Mouse (Mus musculus): ENCODE data around the gene Iffo2.
"Not testable (repeated sequence)": the region's sequence is repeated elsewhere in the genome, so short reads cannot be mapped to it uniquely, and the experiment has no call there.

Iffo2 gene

DNA sequence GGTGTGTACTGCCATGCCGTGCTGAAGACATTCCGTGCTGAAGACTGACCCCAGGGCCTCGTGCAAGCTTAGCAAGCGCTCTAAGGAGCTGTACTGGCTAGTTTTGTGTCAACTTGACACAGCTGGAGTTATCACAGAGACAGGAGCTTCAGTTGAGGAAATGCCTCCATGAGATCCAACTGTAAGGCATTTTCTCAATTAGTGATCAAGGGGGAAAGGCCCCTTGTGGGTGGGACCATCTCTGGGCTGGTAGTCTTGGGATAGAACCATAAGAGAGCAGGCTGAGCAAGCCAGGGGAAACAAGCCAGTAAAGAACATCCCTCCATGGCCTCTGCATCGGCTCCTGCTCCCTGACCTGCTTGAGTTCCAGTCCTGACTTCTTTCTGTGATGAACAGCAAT is at the start of gene Iffo2:
TSS of gene Iffo2 (plus strand) at position 301 of the 400 bp plus-strand sequence.
- not testable (repeated sequence) for DNase-seq

DNA sequence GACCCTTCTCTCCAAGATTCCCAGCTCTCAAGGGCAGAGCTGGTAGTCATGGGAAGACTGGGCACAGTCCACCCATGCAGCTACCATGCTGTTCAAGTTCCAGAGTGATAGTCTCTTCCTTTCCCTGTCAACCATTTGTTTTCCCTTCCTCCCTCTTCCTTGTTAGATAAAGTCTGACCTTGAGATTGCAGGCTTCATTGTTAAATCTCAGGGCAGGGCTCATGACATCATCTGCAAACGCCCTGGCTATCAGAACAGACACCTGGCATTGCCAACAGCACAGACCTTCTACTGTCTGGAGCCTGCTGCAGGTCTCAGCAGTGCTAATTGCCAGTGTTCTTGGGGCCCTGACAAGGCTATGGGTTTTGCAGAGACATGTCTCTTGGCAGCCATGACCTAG is 48.9 kb upstream of the Iffo2 start:
- no peak for DNase-seq

DNA sequence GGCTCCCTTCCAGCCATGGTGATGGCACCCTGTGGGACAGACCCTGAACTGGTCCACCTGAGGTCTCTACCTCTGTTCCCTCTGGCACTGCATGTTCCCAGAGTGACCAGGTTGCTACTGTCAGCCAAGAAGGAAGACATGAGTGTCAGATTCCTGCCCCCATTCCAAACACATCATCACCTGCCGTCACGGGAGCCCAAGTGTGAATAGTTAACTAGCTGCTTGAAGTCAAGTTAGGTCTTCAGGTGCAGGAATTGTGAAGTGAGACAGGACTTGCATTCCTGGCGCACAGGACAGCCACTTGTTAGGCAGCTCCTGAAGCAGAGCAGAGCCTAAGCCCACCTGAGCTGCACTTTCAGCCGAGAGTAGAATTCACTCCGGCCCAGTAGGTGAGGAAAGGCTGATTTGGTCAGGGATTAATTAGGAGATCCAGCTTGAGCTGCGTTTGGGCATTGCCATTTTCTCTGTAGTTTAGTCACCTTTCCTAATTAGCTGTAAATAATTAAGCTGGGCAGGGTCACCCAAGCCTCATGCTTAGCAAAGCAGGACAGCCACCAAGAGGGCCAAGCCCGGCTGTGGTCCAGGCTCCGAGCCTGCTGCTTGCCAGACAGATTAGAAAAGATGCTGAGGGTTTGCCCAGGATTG is 46.8 kb upstream of the Iffo2 start:
- no peak for DNase-seq

DNA sequence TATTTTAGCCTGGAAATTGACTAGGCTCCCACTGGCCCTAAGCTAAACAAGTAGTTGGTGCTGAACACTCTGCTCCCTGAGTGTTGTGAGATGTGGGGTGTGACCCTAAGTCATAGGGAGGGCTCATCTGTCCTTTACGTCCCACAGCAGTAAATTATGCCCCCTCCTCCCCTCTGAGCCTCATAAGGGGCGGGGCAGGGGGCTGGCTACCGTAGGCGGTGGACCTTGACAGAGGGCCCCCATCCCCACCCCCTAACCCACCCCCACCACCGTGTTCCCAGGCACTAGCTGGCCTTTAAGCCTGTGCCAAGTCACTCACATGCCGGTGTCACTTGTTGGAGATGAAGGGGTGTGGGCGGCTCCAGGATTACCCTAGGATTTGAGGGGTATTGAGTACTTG is 45.9 kb upstream of the Iffo2 start:
- DNase-seq, result no peak

DNA sequence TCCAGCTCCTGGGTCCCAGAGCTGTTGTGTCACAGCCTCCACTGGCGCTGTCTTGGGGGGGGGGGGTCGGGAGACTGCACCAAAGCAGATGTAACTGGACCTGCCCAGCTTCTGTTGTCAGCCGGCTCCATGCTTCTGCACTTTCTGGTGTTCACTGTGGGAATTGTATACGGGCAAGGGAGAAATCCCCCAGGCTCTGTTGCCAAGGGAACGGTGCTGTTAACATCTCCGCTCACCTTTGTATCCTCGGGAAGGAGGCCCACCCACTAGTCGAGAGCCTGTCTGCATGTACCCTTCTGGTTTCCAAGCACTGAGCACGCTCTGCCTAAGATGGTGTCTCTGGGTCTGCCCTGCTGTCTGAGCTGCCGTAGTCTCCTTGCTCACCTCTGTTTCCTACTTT is 43.3 kb upstream of the Iffo2 start:
- no peak for DNase-seq

DNA sequence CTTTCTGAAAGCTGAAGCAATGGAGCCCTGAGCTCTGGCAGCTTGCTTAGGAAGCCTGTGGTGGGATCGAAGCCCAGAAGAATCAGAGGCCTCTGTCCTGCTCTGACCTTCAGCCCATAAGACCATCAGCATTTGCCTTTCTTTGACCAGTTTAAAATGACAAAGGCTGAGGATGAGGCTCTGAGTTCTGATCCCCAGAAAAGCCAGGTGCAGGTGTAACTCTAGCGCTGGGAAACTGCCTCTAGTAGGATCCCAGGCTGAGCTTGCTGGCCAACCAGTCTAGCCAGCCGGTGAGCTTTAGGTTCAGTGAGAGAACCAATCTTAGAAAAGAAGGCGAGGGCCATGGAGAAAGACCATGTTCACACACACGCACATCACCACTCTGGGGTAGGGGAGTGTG is 42.0 kb upstream of the Iffo2 start:
- no peak for DNase-seq

DNA sequence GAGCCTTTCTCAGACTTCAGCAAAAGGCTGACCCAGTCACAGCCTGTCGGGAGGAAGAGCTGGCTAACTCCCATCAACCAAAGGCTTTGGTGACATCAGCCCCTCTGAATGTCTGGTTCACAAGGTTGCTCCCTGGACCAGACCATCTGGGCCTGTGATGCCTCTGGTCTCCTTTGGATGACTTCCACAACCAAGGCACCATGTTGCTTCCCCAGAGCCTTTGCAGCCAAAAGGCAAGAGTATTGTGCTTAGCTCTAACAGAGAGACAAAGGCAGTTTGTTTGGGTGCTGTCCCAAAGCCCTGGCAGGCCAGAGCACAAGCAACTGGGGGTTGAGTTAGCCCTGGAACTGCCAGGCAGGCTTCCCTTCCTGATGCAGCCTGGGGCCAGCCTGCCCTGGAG is 40.4 kb upstream of the Iffo2 start:
- DNase-seq, result no peak

DNA sequence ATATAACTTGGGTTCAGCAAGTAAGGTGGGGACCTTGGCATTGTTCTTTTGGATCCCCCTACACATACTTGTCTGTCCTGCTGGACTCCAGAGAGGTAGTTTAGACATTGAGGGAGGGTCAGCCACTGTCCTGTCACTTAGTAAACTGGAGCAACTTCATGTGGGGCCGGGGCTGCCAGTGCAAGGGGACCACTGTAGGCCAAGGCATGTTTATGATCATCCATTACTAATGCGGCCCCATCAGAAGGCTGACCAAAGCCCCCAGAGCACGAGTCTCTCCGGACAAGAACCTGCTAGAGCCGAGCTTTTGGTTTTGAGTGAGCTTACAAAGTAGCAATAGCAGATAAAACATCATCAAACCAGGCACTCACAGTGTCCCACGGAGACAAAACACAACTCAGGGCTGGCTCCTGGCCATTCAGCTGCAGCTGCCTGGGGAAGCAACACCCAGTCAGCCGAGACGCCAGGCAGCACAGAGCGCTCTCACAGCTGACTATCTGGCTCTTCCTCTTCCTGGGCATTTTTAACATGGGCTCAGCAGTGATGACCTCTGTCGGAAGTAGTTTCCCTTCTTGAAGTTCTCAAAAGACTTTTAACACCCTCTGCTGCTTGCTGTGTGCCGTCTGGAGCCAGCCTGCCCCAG is 39.8 kb upstream of the Iffo2 start:
- DNase-seq, result peak; percentile 22 to 23

DNA sequence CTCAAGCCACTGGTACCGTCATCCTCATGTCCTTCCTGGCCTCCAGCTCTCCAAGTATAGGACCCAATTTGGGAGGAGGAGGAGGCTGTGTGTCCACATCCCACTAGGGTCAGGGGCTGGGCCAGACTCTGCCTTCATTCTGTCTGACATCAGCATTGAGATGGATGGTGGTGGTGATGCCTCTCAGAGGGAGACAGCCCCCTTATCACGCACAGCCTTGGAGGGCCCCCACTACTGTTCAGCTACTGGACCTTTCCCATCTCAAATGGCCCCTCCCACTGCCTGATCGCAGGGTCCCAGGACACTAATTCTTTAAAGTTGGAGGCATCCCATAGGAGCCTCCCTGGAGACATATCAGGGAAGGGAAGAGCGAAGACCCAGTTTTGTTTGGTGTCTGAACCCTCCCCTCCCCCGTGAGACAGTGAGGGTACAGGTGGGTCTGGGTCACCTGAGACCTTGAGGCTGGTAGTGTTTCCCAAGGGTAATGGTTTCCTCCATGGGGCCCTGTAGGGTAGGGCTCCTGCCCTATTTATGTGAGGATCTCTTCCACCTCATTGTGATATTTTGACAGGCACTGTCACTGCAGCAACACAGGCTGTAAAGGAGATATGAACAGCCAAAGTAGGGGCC is 38.7 kb upstream of the Iffo2 start:
- no peak for DNase-seq

DNA sequence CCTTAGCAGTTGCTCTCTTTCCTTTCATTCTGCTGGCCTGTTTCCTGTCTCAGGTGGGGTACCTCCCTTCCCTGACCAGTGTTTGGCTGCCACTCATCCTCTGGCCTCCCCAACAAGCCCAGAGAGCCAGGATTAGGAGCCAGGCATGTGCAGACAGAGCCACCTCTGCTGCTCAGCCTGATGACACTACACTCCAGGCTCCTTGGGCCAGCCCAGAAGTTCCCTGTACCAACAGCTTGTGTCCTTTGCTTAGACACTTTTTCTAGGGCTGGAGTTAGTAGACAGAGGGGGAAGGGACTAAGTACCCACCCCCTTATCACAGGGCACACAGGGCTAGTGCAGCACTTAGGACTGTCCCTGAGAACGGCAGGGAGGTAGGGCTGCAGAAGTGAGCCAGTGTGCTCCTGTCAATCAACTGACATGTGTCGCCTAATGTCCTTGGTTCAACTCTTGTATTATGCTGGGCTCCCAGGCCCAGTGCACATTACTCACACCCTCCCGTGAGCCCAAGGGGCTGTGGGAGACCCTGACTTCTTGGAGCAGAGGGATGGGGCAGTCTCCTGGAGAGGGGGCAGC is 38.0 kb upstream of the Iffo2 start:
- DNase-seq, result no peak

DNA sequence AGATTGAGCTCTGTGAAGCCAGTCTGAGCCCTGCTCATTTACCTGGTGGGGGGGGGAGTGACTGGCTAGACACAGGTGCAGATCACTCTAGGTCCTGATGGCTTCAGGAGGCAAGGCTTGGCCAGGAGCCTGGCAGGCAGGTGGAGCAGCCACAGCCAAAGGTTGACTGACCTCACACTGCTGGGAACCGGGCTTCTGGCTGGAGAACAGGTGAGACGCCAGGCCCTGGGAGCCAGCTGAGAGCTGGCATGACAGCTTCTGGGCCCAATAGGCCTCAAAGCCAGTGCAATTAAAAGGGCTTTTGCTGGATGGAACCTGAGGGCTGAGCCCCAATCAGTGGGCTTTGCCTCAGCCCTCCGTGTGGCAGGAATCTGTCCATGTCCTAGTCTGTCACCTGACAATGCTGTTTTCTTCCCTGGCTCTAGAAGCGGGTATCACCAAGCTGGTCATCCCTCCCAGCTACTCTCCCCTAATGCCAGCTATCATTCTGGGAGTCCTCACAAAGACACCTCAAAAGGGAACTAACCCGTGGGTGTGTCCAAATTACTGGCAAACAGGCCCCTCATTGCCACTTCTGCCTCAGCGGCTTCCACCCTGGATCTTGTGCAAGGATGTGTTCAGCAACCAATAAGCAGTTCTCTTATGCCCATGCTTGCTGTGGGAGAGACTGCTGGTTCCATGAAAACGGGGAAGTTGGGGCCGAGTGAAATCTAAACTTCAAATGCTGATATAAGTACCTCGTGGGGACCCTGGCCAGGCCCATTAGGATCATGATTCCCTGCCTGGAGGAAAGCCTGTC is 36.9 kb upstream of the Iffo2 start:
- peak; percentile 62 to 64 for DNase-seq

DNA sequence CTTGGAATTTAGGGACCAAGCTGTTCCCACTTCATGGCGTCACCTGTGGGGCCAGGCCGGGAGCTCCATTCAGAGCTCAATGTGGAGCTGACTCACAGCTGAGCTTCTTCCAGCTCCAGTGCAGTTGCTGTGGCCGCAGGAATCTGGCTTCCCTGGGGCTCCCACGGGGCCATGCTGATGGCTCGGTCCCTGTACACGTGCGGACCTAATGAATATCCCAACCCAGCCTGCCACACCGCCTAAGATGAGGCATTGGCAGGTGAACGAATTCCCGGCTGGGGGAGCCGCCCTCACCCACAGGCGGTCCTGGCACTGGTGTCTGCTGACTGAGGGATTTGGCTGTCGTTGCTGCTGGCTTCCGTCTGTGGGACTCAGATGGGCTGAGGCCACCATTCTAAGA is 29.5 kb upstream of the Iffo2 start:
- DNase-seq, result no peak

DNA sequence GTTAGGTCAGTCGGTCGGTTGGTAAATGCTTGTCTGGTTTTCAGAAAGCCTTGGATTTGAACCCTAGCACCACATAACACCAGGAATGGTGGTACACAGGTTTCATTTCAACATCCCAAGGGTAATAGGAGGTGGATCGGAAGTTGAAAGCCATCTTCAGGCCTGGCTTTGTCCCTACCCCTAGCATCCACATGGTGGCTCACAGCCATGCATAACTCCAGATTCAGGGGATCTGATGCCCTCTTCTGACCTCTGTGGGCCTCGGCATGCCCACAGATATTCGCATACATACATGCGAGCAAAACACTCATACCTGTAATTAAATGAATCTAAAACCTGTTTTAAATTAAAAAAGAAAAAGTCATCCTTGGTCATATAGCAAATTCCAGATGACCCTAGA is 28.6 kb upstream of the Iffo2 start:
- no peak for DNase-seq

DNA sequence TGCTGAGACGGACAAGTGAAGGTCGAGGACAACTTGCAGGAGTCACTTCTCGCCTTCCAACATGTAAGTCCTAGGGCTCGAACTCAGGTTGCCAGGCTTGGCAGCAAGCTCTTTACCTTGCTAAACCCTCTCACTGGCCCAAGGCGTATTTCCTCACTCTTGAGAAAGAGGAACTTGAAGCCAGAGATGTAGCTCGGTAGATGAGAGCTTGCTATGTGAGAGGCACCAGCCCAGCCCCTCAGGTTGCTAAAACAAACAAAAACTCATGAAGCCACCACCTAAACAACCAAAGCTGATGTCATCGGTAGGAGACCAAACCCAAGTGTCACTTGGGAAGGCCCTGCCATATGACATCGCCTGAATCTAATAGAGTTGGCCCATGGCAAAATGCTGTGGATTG is 26.4 kb upstream of the Iffo2 start:
- DNase-seq, result no peak

DNA sequence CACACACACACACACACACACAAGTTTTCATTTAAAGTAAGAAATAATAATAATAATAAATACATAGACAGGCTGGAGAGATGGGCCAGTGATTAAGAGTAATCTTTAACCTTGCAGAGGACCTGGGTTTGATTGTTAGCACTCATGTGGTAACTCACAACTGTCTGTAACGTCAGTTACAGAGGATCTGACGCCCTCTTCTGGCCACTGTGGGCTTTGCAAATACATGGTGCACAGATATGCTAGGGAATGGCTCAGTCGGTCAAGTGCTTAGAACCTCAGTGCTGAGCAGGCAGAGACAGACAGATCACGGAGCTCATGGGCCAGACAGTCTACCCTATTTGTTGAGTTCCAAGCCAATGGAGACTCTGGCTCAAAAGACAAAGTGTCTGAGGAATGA is 24.6 kb upstream of the Iffo2 start:
- no peak for DNase-seq

DNA sequence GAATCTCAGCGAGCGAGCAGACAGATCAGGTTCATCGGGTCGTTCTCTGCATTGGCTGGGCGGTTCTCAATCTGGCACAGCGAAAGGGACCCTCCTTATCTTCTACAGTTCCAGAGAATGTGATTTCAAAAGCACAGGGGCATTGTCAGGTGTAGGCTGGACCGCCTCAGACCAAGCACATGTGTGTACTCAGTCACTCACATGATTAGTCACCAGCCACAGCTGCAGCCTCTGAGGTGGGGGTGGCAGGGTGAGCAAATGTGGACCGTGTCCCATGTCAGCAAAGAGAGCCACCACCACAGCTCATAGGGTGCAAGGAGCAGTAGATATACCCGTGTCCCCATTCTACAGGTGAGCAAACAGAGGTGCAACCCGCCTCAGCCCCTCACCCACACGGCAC is 23.6 kb upstream of the Iffo2 start:
- no peak for DNase-seq

DNA sequence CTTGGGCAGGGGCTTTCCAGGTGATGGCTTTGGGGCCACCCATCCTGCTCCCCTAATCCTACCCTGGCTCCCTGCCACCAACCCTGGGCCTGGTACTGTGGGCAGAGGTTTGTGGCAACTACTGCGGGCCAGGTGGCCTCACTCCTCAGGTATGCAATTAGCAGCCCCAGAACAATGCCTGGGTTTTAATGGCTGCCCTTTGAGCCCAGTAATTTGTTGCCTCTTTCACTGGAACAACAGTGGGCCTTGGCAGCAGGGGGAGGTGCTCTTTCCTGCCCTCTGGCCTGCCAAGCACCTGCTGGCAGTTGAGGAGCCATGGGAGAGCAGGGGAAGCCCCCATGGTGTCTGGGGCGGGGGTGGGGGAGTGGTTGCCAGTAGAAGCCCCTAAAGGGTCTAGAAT is 21.3 kb upstream of the Iffo2 start:
- no peak for DNase-seq

DNA sequence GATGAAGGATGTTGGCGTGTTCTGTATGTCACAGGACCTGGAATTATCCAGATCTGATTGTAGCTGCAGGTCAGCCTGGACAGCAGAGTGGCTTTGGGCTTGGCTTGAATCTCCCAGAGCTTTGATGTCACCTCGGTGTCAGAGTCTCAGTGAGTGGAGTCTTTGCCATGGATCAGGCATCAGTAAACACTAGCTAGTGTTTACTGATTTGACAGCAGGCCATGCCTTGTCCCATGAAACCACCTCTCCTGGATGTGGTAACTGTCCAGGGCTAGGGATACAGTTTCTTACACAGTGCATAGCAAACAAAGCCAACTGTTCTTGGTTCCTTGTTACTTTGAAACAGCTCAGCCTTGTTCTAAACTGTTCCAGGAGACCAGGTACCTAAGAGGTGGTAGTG is 18.8 kb upstream of the Iffo2 start:
- DNase-seq, result no peak

DNA sequence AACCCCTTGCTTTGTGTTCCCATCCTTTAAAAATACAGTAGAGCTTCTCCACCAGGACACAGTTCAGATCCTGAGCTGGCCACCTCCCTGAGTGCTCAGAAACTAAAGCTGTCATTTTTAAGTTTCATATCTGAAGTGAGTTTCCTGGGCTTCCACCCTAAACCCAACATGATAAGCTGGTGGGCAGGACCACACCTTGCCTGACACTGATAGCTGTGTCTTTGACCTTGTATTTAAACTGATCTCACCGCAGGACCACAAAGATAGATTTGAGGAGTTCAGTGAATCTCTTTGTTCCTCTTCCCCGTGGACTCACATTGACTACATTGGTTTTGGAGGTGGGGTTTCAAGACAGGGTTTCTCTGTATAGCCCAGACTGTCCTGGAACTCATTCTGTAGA is 17.4 kb upstream of the Iffo2 start:
- DNase-seq, result no peak

DNA sequence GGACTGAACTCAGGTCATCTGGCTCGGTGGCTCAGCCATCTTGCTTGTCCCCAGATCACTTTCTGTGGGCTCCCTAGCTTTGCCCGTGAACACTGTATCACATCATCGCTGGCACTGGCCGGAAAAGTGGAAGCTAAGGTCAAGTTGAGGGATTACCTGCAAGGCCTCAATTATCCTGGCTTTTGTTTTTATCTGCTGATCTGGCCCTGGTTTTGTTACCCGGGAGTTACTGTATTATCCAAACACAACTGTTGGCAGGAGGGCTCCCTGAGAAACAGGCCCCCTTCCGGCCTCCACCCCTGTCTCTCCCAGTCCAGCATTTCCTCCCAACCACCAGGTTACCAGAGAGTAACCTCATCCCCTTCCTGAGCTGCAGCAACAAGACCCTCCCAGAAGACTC is 11.1 kb upstream of the Iffo2 start:
- DNase-seq, result no peak

DNA sequence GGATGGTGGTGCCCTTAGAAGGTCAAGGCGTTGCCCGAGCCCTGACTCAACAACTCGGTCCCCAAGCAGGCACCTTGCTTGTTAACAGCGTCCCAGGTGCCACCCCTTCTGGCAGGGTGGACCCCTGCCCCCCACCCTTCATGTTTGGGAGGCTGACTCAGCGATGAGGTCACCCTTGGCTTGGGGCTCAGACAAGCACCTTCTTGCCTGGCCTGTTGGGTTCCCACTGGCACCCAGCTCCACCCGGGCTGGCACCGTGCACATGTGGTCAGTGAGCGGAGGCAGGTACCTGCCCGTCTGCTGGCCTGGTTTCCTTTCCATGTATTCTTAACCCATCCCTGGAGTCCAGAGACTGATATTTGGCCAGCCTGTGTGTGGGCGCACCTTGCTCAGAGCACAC is 8.4 kb upstream of the Iffo2 start:
- no peak for DNase-seq

DNA sequence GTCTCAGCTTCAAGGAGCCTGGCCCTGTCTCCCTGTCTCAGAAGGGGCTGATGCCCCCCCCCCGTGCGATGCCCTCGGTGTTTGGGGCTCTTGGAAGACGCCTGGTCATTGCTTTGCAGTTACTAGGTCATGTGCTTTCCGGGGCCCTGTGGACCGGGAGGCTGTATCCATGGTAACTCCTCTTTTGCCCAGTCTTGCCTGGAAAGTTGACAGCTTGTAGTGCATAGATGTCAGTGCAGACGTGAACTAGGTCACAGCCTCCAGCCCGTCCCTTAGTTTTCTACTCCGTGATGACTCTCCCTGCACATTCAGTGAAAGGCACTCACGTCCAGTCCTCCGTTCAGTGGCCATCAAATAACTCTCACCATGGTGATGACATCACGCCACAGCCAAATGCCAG is 3.9 kb upstream of the Iffo2 start:
- DNase-seq, result no peak

DNA sequence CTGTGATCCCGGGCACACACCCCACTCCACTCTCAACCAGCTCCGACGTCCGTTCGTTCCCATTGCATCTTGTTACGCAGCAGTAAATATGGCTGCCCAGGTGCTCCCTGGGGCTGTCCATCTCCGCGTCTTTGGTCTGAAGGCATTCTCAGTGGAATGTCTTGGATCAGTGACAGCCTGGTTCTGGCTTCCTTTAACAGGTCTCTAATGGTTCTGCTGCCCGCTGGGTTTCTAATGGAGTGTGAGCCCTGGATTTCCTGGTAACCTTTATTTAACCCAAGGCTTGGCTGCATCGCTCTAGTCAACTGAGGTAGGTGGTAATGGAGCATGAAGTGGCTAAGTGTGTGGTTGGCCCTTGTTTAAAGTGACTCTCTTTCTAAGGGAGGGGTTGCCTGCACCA is 1.7 kb downstream of the Iffo2 start:
- DNase-seq, result no peak
